ENCODE assay signal across 1 mouse cellular context in genomic region chr3:125278605-125279004, GRCm38 (mm10).
TF ChIP-seq lines count a peak whose summit lies in the region.

No protein-coding gene starts in this region.

TF ChIP-seq in MEL, 35 proteins besides CTCF, POLR2A, EP300 and RAD21 (continued from another document):
- TF ChIP-seq SMC3 (IDR thresholded peaks at IDR 0.05; ENCODE audit: low read depth, low read length) = no peak
- no peak for TF ChIP-seq MAZ (IDR thresholded peaks at IDR 0.05; ENCODE audit: low read depth, low read length)
- peak; percentile 92 for TF ChIP-seq TCF12 (IDR thresholded peaks at IDR 0.05; ENCODE audit: low read depth, low read length)
- TF ChIP-seq JUND (IDR thresholded peaks at IDR 0.05; ENCODE audit: low read depth, low read length) = no peak
- 0 out of 2 replicates have a peak, but pooled peaks have one; percentile 8 for TF ChIP-seq BHLHE40 (IDR thresholded peaks at IDR 0.05; ENCODE audit: borderline replicate concordance, low read depth, low read length)
- no peak for TF ChIP-seq GABPA (IDR thresholded peaks at IDR 0.05; ENCODE audit: low read depth, low read length)
- no peak for TF ChIP-seq POLR2AphosphoS5 (IDR thresholded peaks at IDR 0.05; ENCODE audit: borderline replicate concordance, low read depth, low read length)
